Mouse (Mus musculus): ENCODE data around the gene Vmn1r38.
"Not testable (repeated sequence)": the region's sequence is repeated elsewhere in the genome, so short reads cannot be mapped to it uniquely, and the experiment has no call there.

Vmn1r38 gene

GRCm38 (mm10) chr6:66782527-66782926, at the start of gene Vmn1r38:
Gene Vmn1r38 (minus strand): TSS chr6:66782627.
- DNase-seq, result not testable (repeated sequence)

DNA sequence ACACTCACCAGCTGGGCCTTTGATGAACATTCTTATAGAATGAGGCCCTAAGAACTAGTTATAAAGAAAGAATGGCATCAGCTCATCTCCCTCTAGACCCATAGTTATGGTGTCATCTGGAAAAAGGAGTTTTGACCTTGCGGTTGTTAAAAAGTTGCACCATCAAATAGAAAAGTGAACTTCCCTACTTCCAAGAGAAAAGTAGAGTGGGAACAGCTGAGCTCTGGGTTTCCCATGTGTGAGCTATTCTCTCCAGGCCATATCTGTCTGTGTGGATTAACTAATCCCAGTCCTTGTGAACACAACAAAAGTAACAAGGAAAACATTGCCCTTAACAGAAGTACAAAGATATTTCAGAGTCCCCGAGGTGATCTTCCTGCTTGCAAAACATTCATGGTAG, 28.1 kb upstream of the Vmn1r38 start, which contains the start of gene Vmn1r39:
Gene Vmn1r39, minus strand, starts transcription at position 101 of the 400 bp plus-strand sequence.
- DNase-seq, result no peak

DNA sequence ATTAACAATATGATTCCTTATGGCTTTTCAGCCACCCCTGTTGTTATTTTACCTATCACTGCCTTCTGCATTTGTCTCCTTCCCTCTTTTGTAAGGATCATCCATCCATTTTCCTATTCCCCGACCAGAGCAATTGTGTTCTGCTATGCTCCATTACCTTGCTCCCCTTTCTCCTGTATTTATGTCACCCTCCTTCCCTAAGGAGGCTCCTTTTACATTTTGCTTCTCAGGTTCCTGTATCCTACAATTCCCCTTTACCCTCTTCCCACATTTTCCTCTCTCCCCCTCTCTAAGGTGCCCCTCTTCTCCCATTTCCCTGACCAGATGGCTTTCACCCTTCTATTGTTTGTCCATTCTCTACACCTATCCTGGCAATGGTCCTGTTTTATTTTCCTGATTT, 23.9 kb upstream of the Vmn1r38 start:
- DNase-seq, result no peak

GRCm38 (mm10) chr6:66805713-66806112, 23.3 kb upstream of the Vmn1r38 start:
- DNase-seq, result no peak

GRCm38 (mm10) chr6:66729082-66729481, 53.3 kb downstream of the Vmn1r38 start, which contains the start of gene Vmn1r37:
Gene Vmn1r37 (plus strand): TSS chr6:66729382.
- DNase-seq, result not testable (repeated sequence)

Data from thymus, postnatal 4 days (tissue).